Mouse (Mus musculus): ENCODE data around the gene Ak2.
A peak's percentile ranks its signal among the peaks of the same experiment; 100 is the strongest.

The Ak2 gene

DNA sequence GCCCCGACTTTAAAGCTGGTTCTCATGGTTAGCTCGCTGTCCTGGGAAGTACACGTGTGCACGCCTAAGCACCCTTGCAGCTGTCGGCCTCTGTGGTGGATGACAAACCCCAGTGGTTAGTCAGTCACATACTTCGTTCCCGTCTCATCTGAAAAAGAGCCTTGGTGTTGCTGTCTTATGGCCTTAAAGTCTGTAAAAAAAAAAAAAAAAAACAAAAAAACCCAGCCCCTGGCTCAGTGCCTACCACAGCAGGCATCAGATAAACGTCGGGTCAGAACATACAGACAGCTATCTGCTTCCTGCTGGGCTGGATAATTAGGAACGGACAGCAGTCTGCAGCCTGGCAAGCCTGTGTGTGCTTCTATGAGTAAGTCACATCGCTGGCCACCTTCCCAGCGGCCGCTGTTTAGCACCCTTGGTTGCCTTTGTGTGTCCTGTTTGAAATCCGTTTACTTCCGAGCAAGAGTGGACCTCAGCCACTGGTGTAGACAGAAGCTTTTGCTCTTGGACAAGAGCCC is 19.9 kb downstream of the Ak2 start:
- DNase-seq (ENCODE audit: low spot score in 2 of 2): no peak

DNA sequence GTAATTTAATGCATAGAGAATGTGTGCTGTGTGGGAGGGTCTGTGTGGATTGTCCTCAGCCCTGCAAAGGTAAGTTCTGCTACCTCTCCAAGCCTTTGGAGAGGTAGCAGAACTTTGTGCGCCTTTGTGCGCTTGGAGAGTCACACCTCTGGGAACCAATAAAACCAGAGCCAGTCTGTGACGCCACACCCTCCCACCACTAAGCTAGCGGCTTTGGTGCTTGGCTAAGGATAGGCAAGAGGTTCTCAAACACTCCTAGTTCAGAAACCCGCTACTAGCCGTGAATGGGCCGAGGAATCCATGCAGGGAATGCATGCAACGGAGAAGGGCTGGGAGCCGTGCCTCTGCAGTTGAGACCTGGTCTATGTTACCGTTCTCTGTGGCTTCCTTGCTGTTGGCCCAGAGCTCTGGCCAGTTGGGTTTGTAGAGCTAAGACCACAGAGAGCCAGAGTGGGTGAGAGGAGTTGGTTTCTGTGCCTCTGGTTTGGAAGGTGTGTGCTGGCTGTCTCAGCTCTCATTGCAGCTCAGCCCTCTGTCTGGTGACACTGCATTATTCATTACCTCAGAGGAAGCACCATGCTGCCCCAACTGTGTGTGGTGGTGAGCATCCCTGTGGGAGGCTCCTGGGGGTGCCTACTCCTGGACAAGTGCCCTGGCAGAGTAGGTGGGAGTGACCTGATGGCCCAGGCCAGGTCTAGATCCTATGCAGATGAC is 21.6 kb downstream of the Ak2 start:
- DNase-seq (ENCODE audit: low spot score in 2 of 2): peak in 1 of 2 experiments; percentile 13

- no peak for DNase-seq (ENCODE audit: low spot score in 2 of 2)
Observed at GRCm38 (mm10) chr4:129016329-129016728, 24.6 kb downstream of the Ak2 start.

GRCm38 (mm10) chr4:129017150-129017549 is 25.4 kb downstream of the Ak2 start:
- DNase-seq (ENCODE audit: low spot score in 2 of 2): no peak

DNA sequence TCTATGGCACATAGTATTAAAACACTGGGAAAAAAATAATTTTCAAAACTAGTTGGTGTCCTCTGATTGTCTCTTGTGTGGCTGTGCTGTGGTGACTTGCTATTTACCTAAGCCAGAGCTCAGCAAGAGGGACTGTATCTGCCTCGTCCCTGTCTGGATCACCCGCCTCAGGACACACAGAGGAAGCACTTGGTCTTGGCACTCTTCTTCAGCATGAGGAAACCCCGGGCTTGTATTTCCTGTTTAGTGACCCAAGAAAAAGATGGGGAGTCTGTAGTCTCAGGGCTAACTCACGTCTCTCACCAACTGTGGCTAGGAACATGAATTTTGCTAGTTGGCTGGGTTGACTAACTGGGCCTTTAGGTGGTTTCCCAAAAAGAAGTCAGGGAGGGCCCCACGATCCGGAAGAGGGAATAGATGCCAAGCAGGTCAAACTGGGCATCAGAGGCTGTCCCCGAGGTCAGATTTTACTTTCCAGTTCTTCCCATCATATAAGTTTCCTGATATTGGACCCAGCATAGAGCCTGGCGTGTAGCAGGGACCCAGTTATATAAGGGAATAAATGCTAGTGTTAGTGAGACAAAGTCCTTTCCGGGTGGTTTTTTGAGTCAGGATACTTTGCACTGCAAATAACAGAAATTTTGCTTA is 27.2 kb downstream of the Ak2 start:
- no peak for DNase-seq (ENCODE audit: low spot score in 2 of 2)

GRCm38 (mm10) chr4:129019788-129020187 is 28.0 kb downstream of the Ak2 start:
- DNase-seq (ENCODE audit: low spot score in 2 of 2): peak; percentile 38 to 40

GRCm38 (mm10) chr4:129020454-129020853 is 28.7 kb downstream of the Ak2 start:
- peak; percentile 67 to 74 for DNase-seq (ENCODE audit: low spot score in 2 of 2)

DNA sequence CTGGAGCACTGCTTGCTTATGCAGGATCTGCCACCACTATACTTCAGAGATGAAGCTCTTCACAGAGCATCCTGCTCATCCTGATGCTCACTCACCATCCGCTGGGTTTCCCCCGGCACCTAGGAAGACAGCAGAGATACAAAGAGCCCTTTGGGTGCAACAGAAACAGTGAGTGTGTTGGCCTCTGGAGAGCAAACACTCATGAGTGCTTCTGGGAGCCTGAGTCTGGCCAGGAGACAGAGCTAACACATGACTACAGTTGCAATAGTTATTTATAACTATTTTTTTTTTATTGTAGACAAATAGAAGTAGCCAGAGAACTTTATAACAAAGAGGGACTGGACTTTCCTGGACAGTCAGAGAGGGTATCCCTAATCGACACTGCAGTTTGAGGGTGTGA is 29.7 kb downstream of the Ak2 start:
- no peak for DNase-seq (ENCODE audit: low spot score in 2 of 2)

DNA sequence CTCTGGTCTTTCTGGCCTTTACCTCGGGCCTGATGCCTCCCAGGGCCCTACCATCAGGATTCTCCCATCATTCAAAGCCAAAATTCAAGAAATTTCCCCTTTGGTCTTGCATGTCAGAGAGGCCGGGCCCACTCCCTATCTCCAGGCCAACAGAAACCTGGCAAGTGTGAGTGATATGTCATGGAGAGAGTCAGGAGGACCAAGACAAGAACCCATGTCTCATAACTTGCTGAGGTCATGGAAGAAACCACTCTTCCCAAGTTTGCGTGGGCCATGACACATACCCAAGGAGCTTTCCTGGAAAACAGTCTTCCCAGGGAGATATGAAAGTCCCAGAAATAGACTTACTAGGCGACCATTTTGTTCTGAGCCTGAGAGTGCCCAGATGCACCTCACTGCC is 30.1 kb downstream of the Ak2 start:
- DNase-seq (ENCODE audit: low spot score in 2 of 2): no peak

- no peak for DNase-seq (ENCODE audit: low spot score in 2 of 2)
Observed at GRCm38 (mm10) chr4:129023884-129024283, 32.1 kb downstream of the Ak2 start.

DNA sequence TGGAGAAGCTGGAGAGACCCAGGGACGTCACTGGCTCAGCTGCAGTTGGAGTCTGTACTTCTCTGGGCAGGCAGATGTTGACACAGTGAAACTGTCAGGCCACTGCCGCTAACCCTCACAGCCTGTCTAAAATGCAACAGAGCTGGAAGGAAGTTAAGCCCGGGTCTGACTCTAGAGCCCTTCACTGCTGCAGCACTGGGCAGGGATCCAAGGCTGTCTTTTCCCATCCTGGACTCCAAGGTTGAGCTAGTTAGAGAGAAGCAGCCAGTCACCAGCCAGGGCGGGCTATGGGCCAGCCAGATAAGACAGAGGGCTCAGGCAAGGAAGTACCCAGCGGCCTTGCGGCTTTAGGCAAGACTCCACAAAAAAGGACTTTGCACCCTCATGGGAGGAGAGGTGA is 33.0 kb downstream of the Ak2 start:
- no peak for DNase-seq (ENCODE audit: low spot score in 2 of 2)

- DNase-seq (ENCODE audit: low spot score in 2 of 2): no peak
Observed at GRCm38 (mm10) chr4:129025707-129026106, 33.9 kb downstream of the Ak2 start.

GRCm38 (mm10) chr4:129030746-129031145 is 39.0 kb downstream of the Ak2 start:
- no peak for DNase-seq (ENCODE audit: low spot score in 2 of 2)

DNA sequence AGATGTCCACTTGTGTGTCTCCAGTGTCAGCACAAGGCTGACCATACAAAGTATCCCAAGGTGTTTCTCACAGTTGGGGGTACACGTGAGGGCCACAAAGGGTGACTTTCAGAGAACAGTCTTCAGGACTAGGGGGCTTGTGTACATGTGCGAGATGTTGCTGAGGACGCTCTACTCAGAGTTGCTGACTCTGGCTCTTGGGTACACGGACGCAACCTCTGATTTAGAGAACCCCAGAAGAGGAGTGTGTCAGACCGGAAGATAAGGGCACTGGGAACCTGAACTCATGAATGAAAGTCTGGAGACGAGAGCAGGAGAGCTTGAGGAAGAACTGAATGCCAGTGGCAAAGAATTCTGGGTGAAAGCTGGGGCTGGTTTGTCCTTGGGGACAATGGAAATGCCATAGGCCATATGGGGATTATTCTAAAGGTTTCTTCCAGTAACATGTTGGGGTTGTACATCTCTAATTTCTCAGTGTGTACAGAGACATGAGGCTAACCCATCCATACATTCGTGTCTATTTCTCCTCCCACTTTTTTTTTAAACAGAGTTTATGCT is 39.7 kb downstream of the Ak2 start:
- DNase-seq (ENCODE audit: low spot score in 2 of 2): no peak

GRCm38 (mm10) chr4:129032133-129032962 is 40.6 kb downstream of the Ak2 start:
- no peak for DNase-seq (ENCODE audit: low spot score in 2 of 2)

DNA sequence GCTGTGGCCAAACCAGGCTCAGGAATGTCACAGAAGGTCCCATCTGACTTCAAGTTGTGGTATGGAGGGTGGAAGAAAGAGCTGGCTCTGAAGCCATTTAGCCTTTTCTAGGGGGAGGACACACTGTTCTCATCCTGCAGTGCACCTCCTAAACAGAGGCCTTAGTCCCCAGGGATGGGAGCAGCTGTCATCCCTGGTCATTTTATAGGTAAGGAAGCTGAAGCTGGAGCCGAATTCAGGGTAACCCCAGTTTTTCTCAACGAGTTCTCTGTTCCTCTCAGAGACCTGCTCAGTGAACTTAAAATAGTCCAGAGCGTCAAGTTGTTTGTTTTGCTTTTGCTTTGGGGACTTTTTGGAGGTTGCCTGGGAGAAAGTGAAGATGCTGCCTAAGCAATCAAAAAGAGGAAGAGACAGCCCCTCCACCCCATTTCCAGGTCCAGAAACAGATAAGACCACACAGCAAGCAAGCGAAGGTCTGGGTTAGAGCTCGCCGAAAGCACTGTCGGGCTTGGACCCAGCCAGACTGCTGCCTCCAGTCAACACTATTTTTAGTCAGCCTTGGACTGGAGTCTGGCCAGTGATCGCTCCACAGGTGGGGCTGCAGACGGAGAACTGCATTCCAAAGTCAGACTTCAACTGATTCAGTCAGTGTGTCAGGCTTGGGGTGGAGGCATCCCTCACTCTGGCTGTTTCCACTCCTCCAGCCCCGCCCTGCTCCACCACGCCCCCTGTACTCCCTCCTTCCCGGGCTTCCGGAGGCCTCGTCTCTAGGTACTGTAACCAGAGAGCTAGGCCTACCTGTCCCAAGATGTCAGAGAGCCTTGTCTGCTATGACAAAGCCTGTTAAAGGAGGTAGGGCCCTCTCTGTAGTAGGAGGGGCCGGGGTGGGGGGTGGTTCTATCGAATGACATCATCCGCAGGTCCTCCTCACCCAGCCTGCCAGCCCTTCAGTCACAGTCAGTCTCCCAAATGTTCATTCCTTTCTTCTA is 41.5 kb downstream of the Ak2 start:
- DNase-seq (ENCODE audit: low spot score in 2 of 2): peak; percentile 31 to 56

DNA sequence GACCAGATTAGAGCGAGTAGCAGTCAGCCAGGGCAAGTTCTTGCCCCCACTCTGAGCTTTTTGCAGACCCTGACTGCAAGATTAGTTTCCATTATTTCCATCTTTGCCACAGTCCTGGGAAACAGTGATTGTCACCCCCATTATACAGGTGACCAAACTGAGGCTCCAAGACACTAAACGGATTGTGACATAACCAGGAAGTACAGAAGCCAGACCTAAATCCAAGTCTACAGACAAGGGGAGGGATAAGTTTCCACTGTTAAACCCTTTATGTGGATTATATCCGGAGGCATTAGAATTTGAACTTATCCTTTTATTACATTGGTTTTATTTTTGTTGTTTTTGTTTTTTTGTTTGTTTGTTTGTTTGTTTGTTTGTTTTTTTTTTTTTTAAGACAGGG is 42.5 kb downstream of the Ak2 start:
- no peak for DNase-seq (ENCODE audit: low spot score in 2 of 2)

DNA sequence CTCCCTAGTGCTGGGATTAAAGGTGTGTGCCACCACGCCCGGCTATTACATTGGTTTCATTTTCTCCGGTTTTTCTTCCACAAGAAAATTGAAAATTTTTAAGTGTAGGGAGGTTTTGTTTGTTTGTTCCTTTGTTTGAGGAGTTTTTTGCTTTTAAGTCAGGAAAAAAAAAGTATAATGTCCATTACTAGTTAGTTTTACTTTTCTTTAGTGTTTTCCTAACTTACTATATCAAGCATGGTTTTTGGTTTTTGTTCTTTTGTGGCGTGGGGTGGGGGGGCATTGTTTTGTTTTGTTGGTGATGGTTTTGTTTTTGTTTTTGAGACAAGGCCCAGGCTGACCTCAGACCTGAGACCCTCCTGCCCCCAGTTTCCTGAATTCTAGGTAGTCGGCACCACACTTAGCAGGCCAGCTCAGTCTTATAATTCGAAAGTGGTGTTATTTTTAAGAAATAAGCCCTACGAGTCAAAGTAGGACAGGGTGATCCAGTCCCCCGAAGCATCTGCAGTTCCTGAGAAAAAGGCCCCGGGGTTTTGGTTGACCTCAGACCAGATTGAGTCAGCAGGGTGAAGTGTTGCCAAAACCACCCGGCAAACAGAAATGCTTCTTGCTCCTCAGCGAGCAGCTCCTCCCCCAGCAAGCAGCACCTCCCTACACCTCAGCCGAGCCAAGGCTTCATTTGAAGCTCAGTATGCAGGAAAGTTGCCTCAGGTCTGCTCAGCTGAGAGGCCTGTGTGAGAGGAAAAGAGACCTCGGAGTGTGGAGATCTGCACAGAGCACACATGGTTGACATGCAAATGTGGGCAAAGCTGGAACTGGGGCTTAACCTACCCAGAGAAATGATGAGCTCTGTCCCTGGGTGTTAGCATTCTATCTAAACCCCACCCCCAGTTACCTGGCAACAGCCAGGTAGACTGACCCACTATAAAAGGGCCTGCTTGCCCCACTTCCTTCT is 43.2 kb downstream of the Ak2 start:
- no peak for DNase-seq (ENCODE audit: low spot score in 2 of 2)

DNA sequence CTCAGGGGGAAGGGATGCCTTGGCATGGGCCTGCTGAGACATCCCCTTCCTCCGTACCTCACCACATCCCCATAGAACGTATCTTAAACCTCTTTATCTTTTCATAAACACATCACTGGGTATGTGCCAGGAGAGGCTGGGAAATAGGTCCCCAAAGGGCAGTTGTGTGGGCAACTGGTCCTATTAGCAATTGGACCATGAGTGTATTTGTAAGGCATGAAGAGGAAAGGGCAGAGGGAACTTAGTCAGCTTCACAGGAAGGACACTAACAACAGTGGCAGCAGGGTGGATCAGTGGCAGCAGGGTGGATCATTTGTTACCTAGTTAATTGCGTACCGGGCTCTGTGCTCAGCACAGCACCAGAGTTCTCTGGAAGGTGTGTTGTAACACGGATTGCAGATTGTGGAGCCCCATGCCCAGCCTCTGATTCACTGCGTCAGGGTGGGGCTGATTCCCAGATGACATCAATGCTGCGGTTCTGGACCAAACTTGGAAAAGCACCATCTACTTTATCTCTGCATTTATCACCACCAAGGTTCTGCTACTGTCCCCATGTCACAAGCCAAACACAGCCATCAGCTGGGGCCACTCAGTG is 44.2 kb downstream of the Ak2 start:
- no peak for DNase-seq (ENCODE audit: low spot score in 2 of 2)
